Mouse (Mus musculus): Measurements from ENCODE around the gene Kank2. TPM values are rescaled to one million over a fixed set of nuclear protein-coding genes. Genes with fewer than 3 reads are reported as not detected.

The Kank2 gene
- total and polyA plus RNA-seq, 3 experiments = 0.09 to 2.3 (median 0.60) TPM

DNA sequence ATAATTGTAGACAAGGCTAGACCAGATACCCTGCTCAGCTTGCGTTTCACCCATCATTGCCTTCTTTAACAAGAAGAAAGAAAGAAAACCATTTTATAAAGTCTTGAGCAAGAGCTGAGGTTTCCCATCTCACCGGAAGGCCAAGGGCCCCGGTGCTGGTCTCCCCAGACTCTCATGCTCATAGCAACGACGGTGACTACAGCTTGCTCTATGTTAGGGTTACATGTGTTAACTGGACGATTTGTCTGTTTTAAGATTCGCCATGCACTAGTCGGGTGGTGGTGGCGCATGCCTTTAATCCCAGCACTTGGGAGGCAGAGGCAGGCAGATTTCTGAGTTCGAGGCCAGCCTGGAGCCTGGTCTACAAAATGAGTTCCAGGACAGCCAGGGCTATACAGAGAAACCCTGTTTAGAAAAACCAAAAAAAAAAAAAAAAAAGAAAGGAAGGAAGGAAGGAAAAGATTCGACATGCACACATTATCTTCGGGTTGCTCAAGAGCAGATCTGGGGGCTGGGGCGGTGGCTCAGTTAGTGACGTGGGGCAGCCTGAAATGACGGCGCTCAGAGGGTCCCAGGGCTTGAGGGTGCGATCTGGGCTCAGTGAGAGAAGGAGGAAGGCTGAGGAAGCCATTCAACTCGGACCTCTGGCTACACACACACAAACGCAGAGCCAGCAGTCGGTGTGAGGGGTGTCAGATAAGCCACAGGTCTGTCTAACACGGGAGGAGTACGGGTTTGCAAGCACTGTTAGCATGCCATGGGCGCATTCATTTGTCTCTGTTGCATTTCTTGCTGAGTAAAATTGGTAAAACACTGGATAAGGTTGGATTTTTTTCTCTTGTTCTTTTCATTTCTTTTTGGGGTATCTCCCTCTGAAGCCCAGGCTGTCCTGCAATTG, 73.1 kb downstream of the Kank2 start:
- no peak for DNase-seq (ENCODE audit: extremely low read depth)
- Histone ChIP-seq H3K79me2 (replicated peaks; ENCODE audit: control insufficient read depth, extremely low read depth, insufficient read depth, poor library complexity, severe bottlenecking) (peaks cover 61% of the 10 kb centered on the region), H3K9ac (ENCODE audit: insufficient read depth, low read depth) (peak overlapping the region; percentile 3; the same call in 1 of the 2 replicates), H3K4me2 (ENCODE audit: insufficient read depth, low read depth, poor library complexity, severe bottlenecking) (peak overlapping the region; percentile 67), H3K9me3 (replicated peaks; ENCODE audit: low read length) (no peaks in the 10 kb centered on the region), H3K36me3 (replicated peaks in 1 of 2; ENCODE audit: control insufficient read depth in 1 of 2, insufficient read depth in 1 of 2, low read length in 1 of 2) (peaks cover under 1 to 49% of the 10 kb centered on the region in 2 experiments), H3K4me1 (ENCODE audit: control insufficient read depth in 1 of 2, insufficient read depth in 2 of 2) (peaks cover 12 to 72% of the 10 kb centered on the region in 2 experiments), H3K27ac (ENCODE audit: insufficient read depth, low read depth) (peak overlapping the region; percentile 11; the same call in 1 of the 2 replicates), H3K4me3 (replicated peaks in 1 of 3; ENCODE audit: low read depth in 2 of 3, low read length in 2 of 3, poor library complexity in 1 of 3) (peak overlapping the region; percentile 8 to 90 (median 85)), H3K27me3 (replicated peaks) (no peaks in the 10 kb centered on the region)
- TF ChIP-seq BHLHE40 (IDR thresholded peaks at IDR 0.05; ENCODE audit: low read depth, low read length) = no peak
- no peak for TF ChIP-seq ELF1 (IDR thresholded peaks at IDR 0.05; ENCODE audit: low read depth, low read length)
- no peak for TF ChIP-seq SMC3 (IDR thresholded peaks at IDR 0.05; ENCODE audit: low read depth, low read length)
- no peak for TF ChIP-seq USF1 (IDR thresholded peaks at IDR 0.05; ENCODE audit: low read depth, low read length)
- no peak for TF ChIP-seq MAZ (IDR thresholded peaks at IDR 0.05; ENCODE audit: low read depth, low read length)
- no peak for TF ChIP-seq MAFK (IDR thresholded peaks at IDR 0.05; ENCODE audit: insufficient replicate concordance, low read length)
- no peak for TF ChIP-seq KAT2A (IDR thresholded peaks at IDR 0.05; ENCODE audit: insufficient replicate concordance, low read length)
- no peak for TF ChIP-seq ZMIZ1 (IDR thresholded peaks at IDR 0.05; ENCODE audit: low read depth, low read length)
- no peak for TF ChIP-seq TBP (conservative IDR thresholded peaks at IDR 0.05; ENCODE audit: low read depth, low read length)
- no peak for TF ChIP-seq MYC (IDR thresholded peaks at IDR 0.05; ENCODE audit: low read depth, low read length)
- TF ChIP-seq SIN3A (IDR thresholded peaks at IDR 0.05; ENCODE audit: low read length) = no peak
- TF ChIP-seq MEF2A (IDR thresholded peaks at IDR 0.05; ENCODE audit: borderline replicate concordance, low read depth, low read length) = no peak
- TF ChIP-seq GABPA (IDR thresholded peaks at IDR 0.05; ENCODE audit: insufficient replicate concordance, low read depth, low read length) = no peak
- no peak for TF ChIP-seq IRF4 (IDR thresholded peaks at IDR 0.05; ENCODE audit: low read depth, low read length)
- TF ChIP-seq RCOR1 (conservative IDR thresholded peaks at IDR 0.05; ENCODE audit: low read depth, low read length) = no peak
- no peak for TF ChIP-seq POLR2A (IDR thresholded peaks at IDR 0.05; ENCODE audit: low read depth, low read length)
- no peak for TF ChIP-seq ETS1 (conservative IDR thresholded peaks at IDR 0.05; ENCODE audit: low read depth, low read length)
- no peak for TF ChIP-seq EP300 (IDR thresholded peaks at IDR 0.05; ENCODE audit: low read length)
- no peak for TF ChIP-seq TCF12 (IDR thresholded peaks at IDR 0.05; ENCODE audit: low read depth, low read length)
- TF ChIP-seq JUN (IDR thresholded peaks at IDR 0.05; ENCODE audit: insufficient read depth, low read depth, low read length) = no peak
- dilution Hi-C loops (cut with MboI; ENCODE audit: extremely low pct_ligation_motif_present, extremely low pct_unique_long_range_greater_than_20kb, low sequenced_read_pairs) = no loop called here
- in situ Hi-C loops (cut with MboI; ENCODE audit: low pct_ligation_motif_present, low pct_unique_long_range_greater_than_20kb, low sequenced_read_pairs) = no loop called here
